In genomic region chr5:115210380-115210779, GRCm38 (mm10) we compare ENCODE assay signal across 8 mouse cellular contexts. TPM values are rescaled to one million over a fixed set of nuclear protein-coding genes. Genes with fewer than 3 reads are reported as not detected.
DNase-seq lines count a peak whose midpoint lies in the region; ATAC-seq and TF ChIP-seq lines count a peak whose summit lies in the region.

No protein-coding gene starts in this region.

- H3K4me1 ChIP-seq in intestine, postnatal 0 days (replicated peaks; ENCODE audit: control insufficient read depth, insufficient read depth, low read length), result no peaks in the 10 kb centered on the region
- H3K4me1 ChIP-seq in intestine, embryonic 15.5 days (replicated peaks), result no peaks in the 10 kb centered on the region; the same call in 1 of the 2 replicates
- H3K4me1 ChIP-seq in CH12.LX (ENCODE audit: control insufficient read depth in 1 of 2, insufficient read depth in 2 of 2), result peaks cover 2 to 3% of the 10 kb centered on the region in 2 experiments; a peak in 1 of 4 replicates
- H3K4me1 ChIP-seq in liver, embryonic 14.5 days (replicated peaks; ENCODE audit: control insufficient read depth in 2 of 2, insufficient read depth in 2 of 2, low read length in 1 of 2), result 0 out of 4 replicates have a peak, but pooled peaks cover 0 to 1% of the 10 kb centered on the region in 2 experiments
- peaks cover 6% of the 10 kb centered on the region for H3K4me1 ChIP-seq in heart, embryonic 11.5 days (ENCODE audit: control insufficient read depth, insufficient read depth, low read length)

- H3K9ac ChIP-seq in intestine, postnatal 0 days (ENCODE audit: low read depth, low read length), result no peak overlapping the region
- H3K9ac ChIP-seq in intestine, embryonic 15.5 days, result no peak overlapping the region
- H3K9ac ChIP-seq in CH12.LX (ENCODE audit: insufficient read depth, low read depth), result no peak overlapping the region
- no peak overlapping the region for H3K9ac ChIP-seq in liver, embryonic 14.5 days (replicated peaks)
- no peak overlapping the region for H3K9ac ChIP-seq in heart, embryonic 11.5 days (ENCODE audit: low read depth, low read length)

- 17% methylated on average over 1 of the region's 1 CpGs for WGBS in intestine, postnatal 0 days
- 11% methylated on average over 1 of the region's 1 CpGs for WGBS in intestine, embryonic 15.5 days
- WGBS in liver, embryonic 14.5 days (ENCODE audit: insufficient replicate concordance), result 4% methylated on average over 1 of the region's 1 CpGs
- WGBS in heart, embryonic 11.5 days (ENCODE audit: insufficient replicate concordance), result 7% methylated on average over 1 of the region's 1 CpGs

- H3K79me2 ChIP-seq in CH12.LX (replicated peaks; ENCODE audit: control insufficient read depth, extremely low read depth, insufficient read depth, poor library complexity, severe bottlenecking), result no peaks in the 10 kb centered on the region

- no peak for ATAC-seq in intestine, postnatal 0 days
- ATAC-seq in intestine, embryonic 15.5 days, result no peak
- no peak for ATAC-seq in liver, embryonic 14.5 days (ENCODE audit: insufficient read depth)
- no peak for ATAC-seq in heart, embryonic 11.5 days (replicated peaks; ENCODE audit: insufficient number of reproducible peaks, low FRiP score, low TSS enrichment)

- dilution Hi-C loops in CH12.LX (cut with MboI; ENCODE audit: extremely low pct_ligation_motif_present, extremely low pct_unique_long_range_greater_than_20kb, low sequenced_read_pairs), result no loop called here

- DNase-seq in CH12.LX (ENCODE audit: extremely low read depth) (peak; percentile 34), ZHBTc4 (ENCODE audit: low read depth, low spot score) (peak; percentile 76)
- no peak for DNase-seq in liver, embryonic 14.5 days (ENCODE audit: low read depth in 3 of 3, low spot score in 3 of 3)
- no peak for DNase-seq in frontal cortex, postnatal 36 days (ENCODE audit: low spot score in 2 of 2)
- no peak for DNase-seq in urinary bladder, adult 2 months (ENCODE audit: low spot score)

- H3K9me3 ChIP-seq in intestine, postnatal 0 days (ENCODE audit: control insufficient read depth), result no peaks in the 10 kb centered on the region
- no peaks in the 10 kb centered on the region for H3K9me3 ChIP-seq in intestine, embryonic 15.5 days
- H3K9me3 ChIP-seq in CH12.LX (replicated peaks; ENCODE audit: low read length), result no peaks in the 10 kb centered on the region
- no peaks in the 10 kb centered on the region for H3K9me3 ChIP-seq in liver, embryonic 14.5 days (ENCODE audit: control insufficient read depth, low read length)
- H3K9me3 ChIP-seq in heart, embryonic 11.5 days (replicated peaks; ENCODE audit: control insufficient read depth, low read length), result no peaks in the 10 kb centered on the region

- in situ Hi-C loops in CH12.LX (cut with MboI; ENCODE audit: low pct_ligation_motif_present, low pct_unique_long_range_greater_than_20kb, low sequenced_read_pairs), result no loop called here

- TF ChIP-seq POLR2A in CH12.LX (IDR thresholded peaks at IDR 0.05; ENCODE audit: low read depth, low read length), result no peak

- H3K27ac ChIP-seq in intestine, postnatal 0 days (ENCODE audit: low read depth, low read length), result no peak overlapping the region
- no peak overlapping the region for H3K27ac ChIP-seq in intestine, embryonic 15.5 days
- H3K27ac ChIP-seq in CH12.LX (ENCODE audit: insufficient read depth, low read depth), result no peak overlapping the region
- H3K27ac ChIP-seq in liver, embryonic 14.5 days, result no peak overlapping the region
- no peak overlapping the region for H3K27ac ChIP-seq in heart, embryonic 11.5 days (ENCODE audit: low read depth, low read length)

- TF ChIP-seq CTCF in intestine, postnatal 0 days (IDR thresholded peaks at IDR 0.05; ENCODE audit: low read depth), result peak; percentile 72
- peak in 1 of 2 experiments; percentile 71; a peak in 2 of 4 replicates for TF ChIP-seq CTCF in CH12.LX (conservative IDR thresholded peaks at IDR 0.05 in 1 of 2, IDR thresholded peaks at IDR 0.05 in 1 of 2; ENCODE audit: low read depth in 2 of 2, low read length in 2 of 2)
- TF ChIP-seq CTCF in liver, embryonic 14.5 days (IDR thresholded peaks at IDR 0.05; ENCODE audit: low read depth), result peak; percentile 87

- H3K36me3 ChIP-seq in intestine, postnatal 0 days (ENCODE audit: control insufficient read depth, insufficient read depth), result no peaks in the 10 kb centered on the region
- H3K36me3 ChIP-seq in intestine, embryonic 15.5 days, result no peaks in the 10 kb centered on the region
- H3K36me3 ChIP-seq in CH12.LX (replicated peaks in 1 of 2; ENCODE audit: control insufficient read depth in 1 of 2, insufficient read depth in 1 of 2, low read length in 1 of 2), result no peaks in the 10 kb centered on the region
- H3K36me3 ChIP-seq in liver, embryonic 14.5 days (replicated peaks; ENCODE audit: control insufficient read depth, insufficient read depth, low read depth), result no peaks in the 10 kb centered on the region
- no peaks in the 10 kb centered on the region for H3K36me3 ChIP-seq in heart, embryonic 11.5 days (ENCODE audit: control insufficient read depth, insufficient read depth, low read length)

- no peak overlapping the region for H3K4me2 ChIP-seq in intestine, postnatal 0 days (replicated peaks; ENCODE audit: low read depth)
- H3K4me2 ChIP-seq in intestine, embryonic 15.5 days (replicated peaks), result no peak overlapping the region
- no peak overlapping the region for H3K4me2 ChIP-seq in CH12.LX (ENCODE audit: insufficient read depth, low read depth, poor library complexity, severe bottlenecking)
- no peak overlapping the region for H3K4me2 ChIP-seq in liver, embryonic 14.5 days (ENCODE audit: low read depth)
- H3K4me2 ChIP-seq in heart, embryonic 11.5 days, result no peak overlapping the region

- TF ChIP-seq RAD21 in CH12.LX (IDR thresholded peaks at IDR 0.05; ENCODE audit: low read depth, low read length), result peak; percentile 56

- peaks cover 10% of the 10 kb centered on the region for H3K27me3 ChIP-seq in intestine, postnatal 0 days (replicated peaks; ENCODE audit: control insufficient read depth, insufficient read depth, low read length)
- peaks cover 7% of the 10 kb centered on the region; the same call in 1 of the 2 replicates for H3K27me3 ChIP-seq in intestine, embryonic 15.5 days (replicated peaks)
- peaks cover 2% of the 10 kb centered on the region for H3K27me3 ChIP-seq in CH12.LX (replicated peaks)
- H3K27me3 ChIP-seq in liver, embryonic 14.5 days (ENCODE audit: control insufficient read depth, insufficient read depth, low read length), result peaks cover 18% of the 10 kb centered on the region
- peaks cover 5% of the 10 kb centered on the region; the same call in 1 of the 2 replicates for H3K27me3 ChIP-seq in heart, embryonic 11.5 days (ENCODE audit: control insufficient read depth, insufficient read depth, low read length)

- TF ChIP-seq EP300 in CH12.LX (IDR thresholded peaks at IDR 0.05; ENCODE audit: low read length), result no peak
- TF ChIP-seq EP300 in liver, embryonic 14.5 days (IDR thresholded peaks at IDR 0.05; ENCODE audit: low read depth), result no peak

- no peak overlapping the region for H3K4me3 ChIP-seq in intestine, postnatal 0 days (ENCODE audit: low read depth, low read length)
- no peak overlapping the region for H3K4me3 ChIP-seq in intestine, embryonic 15.5 days (replicated peaks)
- H3K4me3 ChIP-seq in CH12.LX (replicated peaks in 1 of 3; ENCODE audit: low read depth in 2 of 3, low read length in 2 of 3, poor library complexity in 1 of 3), result no peak overlapping the region
- H3K4me3 ChIP-seq in liver, embryonic 14.5 days (ENCODE audit: insufficient read depth in 1 of 2, low read depth in 2 of 2, low read length in 2 of 2), result no peak overlapping the region
- H3K4me3 ChIP-seq in heart, embryonic 11.5 days (ENCODE audit: low read depth, low read length), result no peak overlapping the region

TF ChIP-seq in CH12.LX, 34 proteins besides CTCF, POLR2A, EP300 and RAD21:
- no peak for TF ChIP-seq TBP (conservative IDR thresholded peaks at IDR 0.05; ENCODE audit: low read depth, low read length)
- peak; percentile 48 for TF ChIP-seq SMC3 (IDR thresholded peaks at IDR 0.05; ENCODE audit: low read depth, low read length)

RNA-seq across cellular contexts. Expression of gene Cabp1, which starts 16.2 kb away (rescaled TPM):
- polyA plus RNA-seq in intestine, postnatal 0 days (2015; fragmentation: Nextera tagmentation; extraction: Ambion mirVana), result 0.57 and 0.90 TPM in 2 replicates
- polyA plus RNA-seq in intestine, embryonic 15.5 days (2015; fragmentation: Nextera tagmentation; extraction: Ambion mirVana), result 1.5 and 2.3 TPM in 2 replicates
- 0.71 and 1.7 TPM in 2 replicates for total RNA-seq in CH12.LX (2012; rRNA removed)
- total RNA-seq in CH12.LX (2014; rRNA removed), result 0.38 and 0.59 TPM in 2 replicates
- 1.7 and 1.8 TPM in 2 replicates for polyA plus RNA-seq in CH12.LX (2012; ENCODE audit: insufficient read length, low read depth)
- polyA plus RNA-seq in liver, embryonic 14.5 days (2012; rRNA removed), result 0.13 and 0.26 TPM in 2 replicates
- 0.14 TPM in 1 of 2 replicates, not detected in the other for polyA plus RNA-seq in liver, embryonic 14.5 days (2014; fragmentation: Nextera tagmentation; extraction: Ambion mirVana)
- 3.6 and 3.9 TPM in 2 replicates for polyA plus RNA-seq in urinary bladder, adult 2 months (2012; rRNA removed)
- 0.63 and 1.3 TPM in 2 replicates for polyA plus RNA-seq in heart, embryonic 11.5 days (2014; fragmentation: Nextera tagmentation; extraction: Ambion mirVana)

RNA-seq across cellular contexts. Expression of gene Pop5, which starts 25.3 kb away (rescaled TPM):
- polyA plus RNA-seq in intestine, postnatal 0 days (2015; fragmentation: Nextera tagmentation; extraction: Ambion mirVana), result 75.7 and 77.1 TPM in 2 replicates
- 126 and 128 TPM in 2 replicates for polyA plus RNA-seq in intestine, embryonic 15.5 days (2015; fragmentation: Nextera tagmentation; extraction: Ambion mirVana)
- total RNA-seq in CH12.LX (2012; rRNA removed), result 236 and 301 TPM in 2 replicates
- 156 and 161 TPM in 2 replicates for total RNA-seq in CH12.LX (2014; rRNA removed)
- 127 and 163 TPM in 2 replicates for polyA plus RNA-seq in CH12.LX (2012; ENCODE audit: insufficient read length, low read depth)
- 45.0 and 55.2 TPM in 2 replicates for polyA plus RNA-seq in liver, embryonic 14.5 days (2012; rRNA removed)
- 95.5 and 106 TPM in 2 replicates for polyA plus RNA-seq in liver, embryonic 14.5 days (2014; fragmentation: Nextera tagmentation; extraction: Ambion mirVana)
- polyA plus RNA-seq in urinary bladder, adult 2 months (2012; rRNA removed), result 52.7 and 63.5 TPM in 2 replicates
- 86.9 and 90.6 TPM in 2 replicates for polyA plus RNA-seq in heart, embryonic 11.5 days (2014; fragmentation: Nextera tagmentation; extraction: Ambion mirVana)

RNA-seq across cellular contexts. Expression of gene Mlec, which starts 52.4 kb away (rescaled TPM):
- polyA plus RNA-seq in intestine, postnatal 0 days (2015; fragmentation: Nextera tagmentation; extraction: Ambion mirVana), result 56.7 and 59.7 TPM in 2 replicates
- polyA plus RNA-seq in intestine, embryonic 15.5 days (2015; fragmentation: Nextera tagmentation; extraction: Ambion mirVana), result 89.9 and 113 TPM in 2 replicates
- total RNA-seq in CH12.LX (2012; rRNA removed) (128 and 144 TPM in 2 replicates), CH12.LX (2014; rRNA removed) (91.6 and 101 TPM in 2 replicates)
- 143 and 164 TPM in 2 replicates for polyA plus RNA-seq in CH12.LX (2012; ENCODE audit: insufficient read length, low read depth)
- 22.3 and 34.1 TPM in 2 replicates for polyA plus RNA-seq in liver, embryonic 14.5 days (2012; rRNA removed)
- polyA plus RNA-seq in liver, embryonic 14.5 days (2014; fragmentation: Nextera tagmentation; extraction: Ambion mirVana), result 13.9 and 16.1 TPM in 2 replicates
- 82.1 and 95.2 TPM in 2 replicates for polyA plus RNA-seq in urinary bladder, adult 2 months (2012; rRNA removed)
- polyA plus RNA-seq in heart, embryonic 11.5 days (2014; fragmentation: Nextera tagmentation; extraction: Ambion mirVana), result 68.9 and 77.8 TPM in 2 replicates

Comparison
In these comparisons a context has a peak if more than half of its experiments do, and no peak if none do; other contexts are left out.
1. DNase-seq: peak in CH12.LX (single experiment) and ZHBTc4 (single experiment); none in liver, embryonic 14.5 days (0 of 3), frontal cortex, postnatal 36 days (0 of 2) and urinary bladder, adult 2 months (single experiment).